Mouse (Mus musculus) B cell, adult 67 days (primary cell): Measurements from ENCODE around the gene Ckap5. TPM values are rescaled to one million over a fixed set of nuclear protein-coding genes. Genes with fewer than 3 reads are reported as not detected.

Experiments
- total RNA-seq, 2 experiments: library from RNA; stranded (reverse); gene quantifications; 4 replicates each; pipeline ENCODE4 v1.2.4; 2023

The Ckap5 gene
- 10 to 100 TPM; 40.7 to 42.0 TPM for total RNA-seq

GRCm38 (mm10) chr2:91526294-91527146, at the start of gene Ckap5:
Gene Ckap5 (plus strand): TSS chr2:91526762.

GRCm38 (mm10) chr2:91636229-91636628, 109.7 kb downstream of the Ckap5 start, which contains the start of gene F2:
Gene F2 (minus strand): TSS chr2:91636414.

GRCm38 (mm10) chr2:91649553-91650359, 123.2 kb downstream of the Ckap5 start, which contains the start of the genes Zfp408 and Arhgap1:
Gene Zfp408 (minus strand): TSS chr2:91649791.
Gene Arhgap1 (plus strand): TSS chr2:91649860.

Other genes starting within 250 kb of the Ckap5 start
- gene 1110051M20Rik, start 82.1 kb upstream of the Ckap5 start, total RNA-seq: 1 to 10 TPM; 6.7 to 6.9 TPM
- under 1 TPM; 0.06 to 0.12 TPM for gene Lrp4, start 69.3 kb upstream of the Ckap5 start, total RNA-seq
- gene F2, start 109.7 kb downstream of the Ckap5 start, total RNA-seq: not detected
- 10 to 100 TPM; 28.3 to 38.2 TPM for gene Zfp408, start 123.0 kb downstream of the Ckap5 start, total RNA-seq
- gene Arhgap1, start 123.1 kb downstream of the Ckap5 start, total RNA-seq: 10 to 100 TPM; 65.2 to 65.7 TPM
- gene Atg13, start 183.8 kb downstream of the Ckap5 start, total RNA-seq: 10 to 100 TPM; 40.6 to 42.4 TPM
- gene Harbi1, start 184.1 kb downstream of the Ckap5 start, total RNA-seq: 10 to 100 TPM; 12.4 to 13.3 TPM
- 10 to 100 TPM; 64.2 to 67.7 TPM for gene Ambra1, start 203.4 kb downstream of the Ckap5 start, total RNA-seq